Mouse (Mus musculus) kidney, postnatal 14 days (tissue): ENCODE data around the gene Magi2.
"Not testable (repeated sequence)": the region's sequence is repeated elsewhere in the genome, so short reads cannot be mapped to it uniquely, and the experiment has no call there.

Experiments used
- DNase-seq: peaks from one replicate; pipeline ENCODE4 v3.0.0; 2022; ENCODE audit warnings: mixed read lengths

The Magi2 gene

GRCm38 (mm10) chr5:20676193-20676871 lies 1449.5 kb downstream of the Magi2 start:
- DNase-seq = no peak

- DNase-seq = no peak
These were observed 1450.4 kb downstream of the Magi2 start for GRCm38 (mm10) chr5:20677246-20677645.

GRCm38 (mm10) chr5:20678573-20678972 lies 1451.7 kb downstream of the Magi2 start:
- no peak for DNase-seq

GRCm38 (mm10) chr5:20679920-20680319 lies 1453.1 kb downstream of the Magi2 start:
- DNase-seq = no peak

GRCm38 (mm10) chr5:20680833-20681530 lies 1454.1 kb downstream of the Magi2 start:
- no peak for DNase-seq

- no peak for DNase-seq
These were observed 1454.8 kb downstream of the Magi2 start for GRCm38 (mm10) chr5:20681660-20682059.

GRCm38 (mm10) chr5:20682208-20682607 lies 1455.4 kb downstream of the Magi2 start:
- DNase-seq = no peak

GRCm38 (mm10) chr5:20684112-20684511 lies 1457.3 kb downstream of the Magi2 start:
- no peak for DNase-seq

GRCm38 (mm10) chr5:20692230-20692629 lies 1465.4 kb downstream of the Magi2 start:
- DNase-seq = no peak

GRCm38 (mm10) chr5:20699116-20699515 lies 1472.3 kb downstream of the Magi2 start:
- no peak for DNase-seq

- DNase-seq = peak; percentile 88
These were observed 1474.9 kb downstream of the Magi2 start for GRCm38 (mm10) chr5:20701483-20702421.

GRCm38 (mm10) chr5:20702480-20703303 lies 1475.9 kb downstream of the Magi2 start:
- no peak for DNase-seq

- DNase-seq = no peak
These were observed 1476.5 kb downstream of the Magi2 start for GRCm38 (mm10) chr5:20703304-20703700.

- no peak for DNase-seq
These were observed 1477.2 kb downstream of the Magi2 start for GRCm38 (mm10) chr5:20703971-20704575.

GRCm38 (mm10) chr5:20704886-20705285 lies 1478.0 kb downstream of the Magi2 start:
- DNase-seq = no peak

GRCm38 (mm10) chr5:20706322-20707282 lies 1479.8 kb downstream of the Magi2 start:
- not testable (repeated sequence) for DNase-seq

- DNase-seq = not testable (repeated sequence)
These were observed 1484.0 kb downstream of the Magi2 start for GRCm38 (mm10) chr5:20710845-20711244.

GRCm38 (mm10) chr5:20714619-20715018 lies 1487.8 kb downstream of the Magi2 start:
- not testable (repeated sequence) for DNase-seq

GRCm38 (mm10) chr5:20715980-20716379 lies 1489.1 kb downstream of the Magi2 start:
- not testable (repeated sequence) for DNase-seq

GRCm38 (mm10) chr5:20720201-20720900 lies 1493.5 kb downstream of the Magi2 start:
- DNase-seq = peak; percentile 4
